Mouse (Mus musculus) megakaryocyte, embryonic 14.5 days (primary cell): ENCODE measurements around the gene Nos1ap. TPM values are rescaled to one million over a fixed set of nuclear protein-coding genes. Genes with fewer than 3 reads are reported as not detected.

ENCODE experiments used
- H3K27me3 ChIP-seq: replicated peaks from 2 replicates; pipeline ENCODE3; 2012; ENCODE audit warnings: inconsistent platforms
- H3K36me3 ChIP-seq: replicated peaks from 2 replicates; pipeline ENCODE3; 2012; ENCODE audit warnings: low read length, inconsistent platforms, mixed read lengths
- H3K4me1 ChIP-seq: 2 replicates; pipeline ENCODE4 v1.6.1; 2012; ENCODE audit warnings: inconsistent platforms
- H3K4me3 ChIP-seq: replicated peaks from 2 replicates; pipeline ENCODE3; 2012; ENCODE audit warnings: moderate library complexity, mild to moderate bottlenecking, inconsistent platforms
- H3K9me3 ChIP-seq: 2 replicates; pipeline ENCODE4 v1.6.1; 2012; ENCODE audit warnings: inconsistent platforms
- FLI1 ChIP-seq: IDR thresholded peaks from 2 replicates; pipeline ENCODE4 v1.6.1; 2012; ENCODE audit warnings: low read length, inconsistent platforms, mixed read lengths
- GATA1 ChIP-seq: IDR thresholded peaks from 3 replicates; pipeline ENCODE4 v1.6.1; 2012; ENCODE audit warnings: mixed read lengths, low read length, inconsistent platforms, borderline replicate concordance
- polyA plus RNA-seq: library from polyadenylated mRNA; stranded (reverse); fragments of >175 nt; gene quantifications from 2 replicates; pipeline ENCODE4 v1.2.3, GENCODE M21; 2012; ENCODE audit warnings: low replicate concordance; ENCODE audit not compliant: insufficient read depth

The Nos1ap gene
- polyA plus RNA-seq, 1 experiment: 9.9 TPM

DNA sequence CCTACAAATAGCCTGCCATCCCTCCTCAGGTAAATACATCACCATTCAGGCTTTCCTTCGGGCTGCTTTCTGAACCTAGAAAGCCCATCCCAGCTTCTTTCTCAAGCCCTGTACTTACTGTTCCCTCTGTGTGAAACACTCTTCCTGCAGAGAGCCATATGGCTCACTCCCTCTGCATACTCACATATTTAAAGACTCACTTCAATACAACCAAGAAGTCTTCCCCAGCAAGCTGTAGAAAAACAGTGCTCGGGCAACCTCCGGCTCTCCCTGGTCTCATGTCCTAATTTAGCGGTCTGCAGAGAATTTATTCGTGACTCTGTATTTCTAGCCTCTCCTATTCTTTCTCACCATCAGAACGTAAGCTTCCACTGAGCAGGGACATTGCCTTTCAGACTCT lies 83.4 kb downstream of the Nos1ap start:
- Histone ChIP-seq H3K4me1 (peaks cover 61% of the 10 kb centered on the region), H3K9me3 (no peaks in the 10 kb centered on the region), H3K4me3 (no peak overlapping the region), H3K36me3 (peaks cover 24% of the 10 kb centered on the region), H3K27me3 (peaks cover 1% of the 10 kb centered on the region)
- no peak for TF ChIP-seq FLI1
- no peak for TF ChIP-seq GATA1

- TF ChIP-seq GATA1 (no peak), FLI1 (no peak)
- H3K27me3 ChIP-seq: peaks cover 1% of the 10 kb centered on the region
- H3K36me3 ChIP-seq: peaks cover 30% of the 10 kb centered on the region
- no peaks in the 10 kb centered on the region for H3K9me3 ChIP-seq
- H3K4me3 ChIP-seq: no peak overlapping the region
- H3K4me1 ChIP-seq: peaks cover 49% of the 10 kb centered on the region
Observed at GRCm38 (mm10) chr1:170505107-170505506, 84.6 kb downstream of the Nos1ap start.

DNA sequence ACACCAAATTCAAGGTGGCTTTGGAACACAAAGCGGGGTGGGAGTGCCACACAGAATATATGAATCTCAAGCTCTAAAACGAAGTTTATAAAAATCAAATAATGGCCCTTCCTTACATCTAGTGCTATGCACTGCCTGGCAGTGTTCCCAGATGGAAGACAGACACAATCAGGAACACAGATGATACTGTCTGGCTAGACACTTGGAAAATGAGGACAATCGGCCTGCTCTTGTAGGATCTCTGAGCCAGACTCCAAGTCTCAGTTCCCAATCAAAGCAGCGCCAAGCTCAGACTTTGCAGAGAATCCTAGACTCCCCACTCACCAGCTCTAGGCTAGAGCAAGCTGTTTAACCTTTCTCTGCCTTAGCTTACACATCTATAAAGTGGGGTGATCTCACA lies 85.3 kb downstream of the Nos1ap start:
- peaks cover 1% of the 10 kb centered on the region for H3K27me3 ChIP-seq
- H3K9me3 ChIP-seq: no peaks in the 10 kb centered on the region
- peaks cover 42% of the 10 kb centered on the region for H3K4me1 ChIP-seq
- H3K4me3 ChIP-seq: no peak overlapping the region
- TF ChIP-seq FLI1: no peak
- TF ChIP-seq GATA1: no peak
- H3K36me3 ChIP-seq: peaks cover 29% of the 10 kb centered on the region

GRCm38 (mm10) chr1:170503277-170503739 lies 86.4 kb downstream of the Nos1ap start:
- H3K36me3 ChIP-seq: peaks cover 25% of the 10 kb centered on the region
- H3K9me3 ChIP-seq: no peaks in the 10 kb centered on the region
- H3K4me1 ChIP-seq: peaks cover 37% of the 10 kb centered on the region
- H3K4me3 ChIP-seq: no peak overlapping the region
- no peak for TF ChIP-seq FLI1
- no peak for TF ChIP-seq GATA1
- H3K27me3 ChIP-seq: peaks cover 1% of the 10 kb centered on the region

GRCm38 (mm10) chr1:170502491-170503276 lies 87.0 kb downstream of the Nos1ap start:
- H3K27me3 ChIP-seq: peaks cover 1% of the 10 kb centered on the region
- TF ChIP-seq FLI1: no peak
- no peak for TF ChIP-seq GATA1
- H3K4me3 ChIP-seq: no peak overlapping the region
- H3K36me3 ChIP-seq: peaks cover 25% of the 10 kb centered on the region
- H3K4me1 ChIP-seq: peaks cover 32% of the 10 kb centered on the region
- H3K9me3 ChIP-seq: no peaks in the 10 kb centered on the region

GRCm38 (mm10) chr1:170501970-170502369 lies 87.7 kb downstream of the Nos1ap start:
- H3K9me3 ChIP-seq: no peaks in the 10 kb centered on the region
- TF ChIP-seq FLI1 (no peak), GATA1 (no peak)
- peaks cover 25% of the 10 kb centered on the region for H3K36me3 ChIP-seq
- peaks cover 1% of the 10 kb centered on the region for H3K27me3 ChIP-seq
- peaks cover 30% of the 10 kb centered on the region for H3K4me1 ChIP-seq
- H3K4me3 ChIP-seq: no peak overlapping the region

DNA sequence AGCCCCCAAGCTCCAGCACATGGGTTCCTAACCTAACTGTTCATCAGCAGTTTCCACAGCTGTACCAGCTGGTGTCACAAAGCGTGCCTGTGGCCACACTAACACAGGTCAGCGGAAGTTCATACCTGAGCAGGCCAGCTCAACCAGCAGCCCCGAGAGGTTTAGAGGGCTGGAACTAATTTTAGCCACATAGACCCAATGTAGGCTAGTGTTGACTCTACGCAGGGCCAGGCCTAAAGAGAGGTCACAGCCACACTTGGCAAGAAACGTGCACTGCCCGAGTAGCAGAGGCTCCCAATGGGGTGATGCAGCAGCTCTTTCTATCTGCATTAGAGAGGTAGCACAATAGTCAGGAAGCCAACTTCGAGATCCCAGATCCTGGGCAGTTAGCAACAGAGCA lies 88.1 kb downstream of the Nos1ap start:
- peaks cover 30% of the 10 kb centered on the region for H3K4me1 ChIP-seq
- TF ChIP-seq GATA1 (no peak), FLI1 (no peak)
- no peak overlapping the region for H3K4me3 ChIP-seq
- no peaks in the 10 kb centered on the region for H3K9me3 ChIP-seq
- H3K36me3 ChIP-seq: peaks cover 25% of the 10 kb centered on the region
- peaks cover 1% of the 10 kb centered on the region for H3K27me3 ChIP-seq

GRCm38 (mm10) chr1:170499891-170500290 lies 89.8 kb downstream of the Nos1ap start:
- H3K4me1 ChIP-seq: peaks cover 35% of the 10 kb centered on the region
- TF ChIP-seq FLI1 (no peak), GATA1 (no peak)
- no peaks in the 10 kb centered on the region for H3K9me3 ChIP-seq
- H3K27me3 ChIP-seq: peaks cover 1% of the 10 kb centered on the region
- no peak overlapping the region for H3K4me3 ChIP-seq
- peaks cover 30% of the 10 kb centered on the region for H3K36me3 ChIP-seq

- H3K27me3 ChIP-seq: peaks cover 1% of the 10 kb centered on the region
- no peak overlapping the region for H3K4me3 ChIP-seq
- H3K4me1 ChIP-seq: peaks cover 35% of the 10 kb centered on the region
- no peaks in the 10 kb centered on the region for H3K9me3 ChIP-seq
- no peak for TF ChIP-seq FLI1
- TF ChIP-seq GATA1: no peak
- H3K36me3 ChIP-seq: peaks cover 28% of the 10 kb centered on the region
Observed at GRCm38 (mm10) chr1:170499466-170499865, 90.2 kb downstream of the Nos1ap start.

GRCm38 (mm10) chr1:170498645-170499044 lies 91.0 kb downstream of the Nos1ap start:
- TF ChIP-seq FLI1 (no peak), GATA1 (no peak)
- Histone ChIP-seq H3K4me1 (peaks cover 38% of the 10 kb centered on the region), H3K36me3 (peaks cover 27% of the 10 kb centered on the region), H3K27me3 (peaks cover 1% of the 10 kb centered on the region), H3K4me3 (no peak overlapping the region), H3K9me3 (no peaks in the 10 kb centered on the region)
